Mouse (Mus musculus) ovary, adult 10 weeks (tissue): ENCODE measurements around the gene Olfr1259. TPM values are rescaled to one million over a fixed set of nuclear protein-coding genes. Genes with fewer than 3 reads are reported as not detected.

Experiments
- polyA plus RNA-seq: library from polyadenylated mRNA; stranded (reverse); fragments of 350-450 nt; fragmentation: Illumina TruSeq; extraction: RNeasy Lipid Tissue Mini Kit (QIAGEN cat#74804); gene quantifications from one replicate; pipeline ENCODE4 v1.2.3, GENCODE M21; 2014

Gene Olfr1259
- not detected for polyA plus RNA-seq

DNA sequence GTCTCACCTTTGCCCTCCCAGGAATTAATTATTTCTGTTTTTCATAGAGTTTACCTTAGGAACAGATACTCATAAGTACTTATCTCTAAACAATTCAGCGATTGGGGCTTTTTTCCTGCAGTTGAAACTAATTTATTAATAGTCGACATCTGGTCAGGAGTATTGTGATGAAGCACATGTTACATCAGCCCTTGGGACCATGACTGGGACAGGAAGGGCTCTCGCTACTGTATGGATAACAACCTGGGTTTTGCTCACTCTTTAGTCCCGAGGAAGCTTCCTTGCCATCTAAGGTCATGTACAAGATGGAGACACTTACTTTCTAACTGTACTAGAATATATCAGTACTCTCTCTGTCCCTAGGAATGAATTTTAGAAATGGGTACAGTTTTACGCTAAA lies at the start of gene Olfr1259:
TSS of gene Olfr1259 (minus strand) at position 101 of the 400 bp plus-strand sequence.

DNA sequence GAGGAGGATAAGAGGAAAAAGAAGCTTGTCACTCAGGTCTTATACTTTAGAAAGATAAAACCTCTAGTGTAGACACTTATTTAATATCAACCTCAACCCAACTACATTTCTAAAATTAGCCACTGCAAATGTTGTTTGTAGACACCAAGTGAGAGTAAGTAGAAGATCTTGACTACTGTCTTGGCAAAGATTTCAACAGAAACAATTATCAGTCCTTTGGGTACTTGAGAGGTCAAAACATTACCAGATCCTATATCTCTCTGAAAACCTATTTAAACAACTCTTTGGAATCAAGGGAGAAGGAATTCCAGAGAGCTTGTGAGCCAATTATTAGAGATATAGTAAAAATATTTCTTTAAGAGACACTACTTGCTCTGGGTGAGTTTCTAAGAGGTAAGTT lies 42.5 kb upstream of the Olfr1259 start, which contains the start of gene Olfr1261:
TSS of gene Olfr1261 (plus strand) at position 301 of the 400 bp plus-strand sequence.

DNA sequence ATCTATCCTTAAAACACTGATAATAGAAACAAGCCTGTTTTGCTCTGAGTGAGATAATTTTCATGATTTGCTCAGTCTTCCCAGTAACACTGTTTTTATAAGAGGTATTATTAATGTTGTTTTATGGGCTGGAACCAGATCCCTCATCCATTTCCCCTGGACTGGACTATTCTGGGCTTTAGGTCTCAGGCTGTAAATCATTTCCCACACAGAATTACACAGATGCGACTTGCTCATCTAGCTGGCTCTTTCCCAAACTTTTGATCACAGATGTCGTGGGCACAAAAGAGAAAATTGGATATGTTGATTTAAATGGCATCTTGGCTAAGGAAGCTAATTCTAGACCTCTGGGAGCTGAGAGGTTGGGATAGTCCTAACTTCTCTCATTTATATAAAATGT lies 25.7 kb upstream of the Olfr1259 start, which contains the start of gene Olfr1260:
TSS of gene Olfr1260 (plus strand) at position 157 of the 400 bp plus-strand sequence.

DNA sequence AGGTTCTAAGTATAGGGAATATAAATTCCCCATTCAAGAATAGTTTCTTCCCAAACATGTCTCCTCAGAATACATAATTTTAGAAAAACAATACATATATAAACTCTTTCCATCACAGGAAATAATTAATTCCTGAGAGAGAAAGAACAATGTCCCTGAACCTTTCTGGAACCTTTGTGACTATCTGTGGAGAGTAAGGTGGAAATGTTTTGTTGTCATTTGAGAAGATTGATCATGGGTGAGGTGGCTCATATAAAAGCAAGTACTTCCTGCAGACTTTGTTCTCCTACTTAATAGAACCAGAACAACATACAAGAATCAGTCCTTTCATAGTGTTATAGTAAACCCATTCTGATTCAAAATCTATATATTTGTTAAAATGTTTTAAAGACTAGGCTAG lies 21.5 kb downstream of the Olfr1259 start, which contains the start of gene Olfr1258:
TSS of gene Olfr1258 (plus strand) at position 301 of the 400 bp plus-strand sequence.

Other genes with a start within 250 kb of the Olfr1259 start
- gene Olfr1252, start 223.7 kb downstream of the Olfr1259 start, polyA plus RNA-seq = not detected
- not detected for gene Olfr1253, start 191.6 kb downstream of the Olfr1259 start, polyA plus RNA-seq
- gene Olfr1254, start 155.0 kb downstream of the Olfr1259 start, polyA plus RNA-seq = not detected
- gene Olfr1255, start 136.6 kb downstream of the Olfr1259 start, polyA plus RNA-seq = not detected
- gene Olfr1256, start 107.1 kb downstream of the Olfr1259 start, polyA plus RNA-seq = not detected
- gene Olfr48, start 100.5 kb downstream of the Olfr1259 start, polyA plus RNA-seq = not detected
- not detected for gene Olfr1257, start 70.2 kb downstream of the Olfr1259 start, polyA plus RNA-seq
- gene Olfr1258, start 21.4 kb downstream of the Olfr1259 start, polyA plus RNA-seq = not detected
- gene Olfr1260, start 25.7 kb upstream of the Olfr1259 start, polyA plus RNA-seq = not detected
- not detected for gene Olfr1261, start 42.6 kb upstream of the Olfr1259 start, polyA plus RNA-seq
- gene Olfr1262, start 51.5 kb upstream of the Olfr1259 start, polyA plus RNA-seq = not detected
- not detected for gene Olfr1263, start 63.5 kb upstream of the Olfr1259 start, polyA plus RNA-seq
- gene Olfr1264, start 76.9 kb upstream of the Olfr1259 start, polyA plus RNA-seq = not detected
- not detected for gene Olfr1265, start 86.7 kb upstream of the Olfr1259 start, polyA plus RNA-seq
- gene Olfr140, start 114.9 kb upstream of the Olfr1259 start, polyA plus RNA-seq = not detected
- not detected for gene Olfr1269, start 172.7 kb upstream of the Olfr1259 start, polyA plus RNA-seq
- not detected for gene Olfr32, start 193.6 kb upstream of the Olfr1259 start, polyA plus RNA-seq
- gene Olfr1270, start 204.4 kb upstream of the Olfr1259 start, polyA plus RNA-seq = not detected